Mouse (Mus musculus) liver, embryonic 14.5 days (tissue): ENCODE measurements around the gene Nav2. TPM values are rescaled to one million over a fixed set of nuclear protein-coding genes. Genes with fewer than 3 reads are reported as not detected.

Source experiments
- ATAC-seq: fragments of 200-750 bp; cut with Nextera tagmentation; 2 replicates; pipeline ENCODE4 v1.8.0; 2017; ENCODE audit warnings: moderate number of reproducible peaks, mild to moderate bottlenecking, moderate library complexity; ENCODE audit not compliant: insufficient read depth
- DNase-seq, 3 experiments: peaks; one replicate each; pipeline ENCODE4 v3.0.0-alpha.2; 2012 to 2013; ENCODE audit warnings: low read depth in 3 of 3, low spot score in 3 of 3
- H3K27ac ChIP-seq: fragments of 300-500 bp; sonication (generic); 2 replicates; pipeline ENCODE4 v1.5.1; 2014; ENCODE audit warnings: moderate library complexity, mild to moderate bottlenecking, control low read depth, inconsistent platforms
- H3K27me3 ChIP-seq: fragments of 300-500 bp; sonication (generic); 2 replicates; pipeline ENCODE4 v1.6.1; 2014; ENCODE audit warnings: mild to moderate bottlenecking, low read length, moderate library complexity; ENCODE audit not compliant: control insufficient read depth, insufficient read depth
- H3K36me3 ChIP-seq: fragments of 300-500 bp; sonication (generic); replicated peaks from 2 replicates; pipeline ENCODE4 v1.6.1; 2014; ENCODE audit warnings: low read depth; ENCODE audit not compliant: control insufficient read depth, insufficient read depth
- H3K4me1 ChIP-seq, 2 experiments: fragments of 200-500 bp in 1 of 2; fragments of 300-500 bp in 1 of 2; sonication (generic) in 1 of 2; replicated peaks; 2 replicates each; pipeline ENCODE4 v1.6.1; 2012 to 2014; ENCODE audit warnings: antibody characterized with exemption in 1 of 2, inconsistent platforms in 1 of 2, low read length in 1 of 2; ENCODE audit not compliant: control insufficient read depth in 2 of 2, insufficient read depth in 2 of 2
- H3K4me2 ChIP-seq: fragments of 300-500 bp; sonication (generic); 2 replicates; pipeline ENCODE4 v1.6.1; 2014; ENCODE audit warnings: low read depth, mild to moderate bottlenecking, control low read depth, moderate library complexity
- H3K4me3 ChIP-seq, 2 experiments: fragments of 200-500 bp in 1 of 2; fragments of 300-500 bp in 1 of 2; sonication (generic) in 1 of 2; 2 replicates each; pipeline ENCODE4 v1.5.1; 2012 to 2014; ENCODE audit warnings: low read depth in 2 of 2, low read length in 2 of 2, mild to moderate bottlenecking in 2 of 2, control low read depth in 1 of 2, inconsistent platforms in 1 of 2, moderate library complexity in 1 of 2; ENCODE audit not compliant: insufficient read depth in 1 of 2
- H3K9ac ChIP-seq: fragments of 300-500 bp; sonication (generic); replicated peaks from 2 replicates; pipeline ENCODE4 v1.6.1; 2014; ENCODE audit warnings: mild to moderate bottlenecking, control low read depth, moderate library complexity
- H3K9me3 ChIP-seq: fragments of 300-500 bp; sonication (generic); 2 replicates; pipeline ENCODE4 v1.6.1; 2016; ENCODE audit warnings: low read length, mixed read lengths; ENCODE audit not compliant: control insufficient read depth
- CTCF ChIP-seq: IDR thresholded peaks from 2 replicates; pipeline ENCODE4 v1.5.1; 2016; ENCODE audit warnings: antibody characterized with exemption, low read depth, control low read depth
- EP300 ChIP-seq: IDR thresholded peaks from 2 replicates; pipeline ENCODE4 v1.6.1; 2016; ENCODE audit warnings: antibody characterized with exemption, low read depth
- WGBS: fragments of 180-500 bp; shearing (Covaris S2); extraction: QIAGEN DNeasy Blood & Tissue Kit; methylation state at CpG from one replicate; pipeline ENCODE4 v1.1.7; 2014; ENCODE audit not compliant: insufficient replicate concordance; 5-methylcytosine and 5-hydroxymethylcytosine counted together
- polyA plus RNA-seq, 2 experiments: library from polyadenylated mRNA; depleted of rRNA in 1 of 2; stranded (reverse) in 1 of 2; unstranded in 1 of 2; fragments of >200 nt; fragmentation: Nextera tagmentation in 1 of 2; extraction: Ambion mirVana in 1 of 2; gene quantifications; 2 replicates each; pipeline versions ENCODE4 v1.2.1 to v1.2.3; 2012 to 2014

The Nav2 gene
- polyA plus RNA-seq, 2 experiments, result 1.5 to 1.6 TPM

GRCm38 (mm10) chr7:49241229-49241751, 332.8 kb downstream of the Nav2 start:
- no peak for TF ChIP-seq EP300
- TF ChIP-seq CTCF, result no peak
- H3K9ac ChIP-seq, result no peak overlapping the region
- H3K27me3 ChIP-seq, result peaks cover 7% of the 10 kb centered on the region
- no peak for ATAC-seq
- no peaks in the 10 kb centered on the region; a peak in 1 of 4 replicates for H3K4me1 ChIP-seq
- H3K4me3 ChIP-seq, result no peak overlapping the region
- no peaks in the 10 kb centered on the region for H3K36me3 ChIP-seq
- H3K4me2 ChIP-seq, result no peak overlapping the region
- no peaks in the 10 kb centered on the region for H3K9me3 ChIP-seq
- no peak overlapping the region for H3K27ac ChIP-seq
- DNase-seq, result no peak
- 37% methylated on average over 3 of the region's 3 CpGs for WGBS

- TF ChIP-seq CTCF, result no peak
- TF ChIP-seq EP300, result no peak
- H3K27me3 ChIP-seq, result peaks cover 17% of the 10 kb centered on the region
- WGBS, result 57% methylated on average over 5 of the region's 5 CpGs
These were observed 333.7 kb downstream of the Nav2 start for GRCm38 (mm10) chr7:49242261-49242660.

GRCm38 (mm10) chr7:49243079-49243478, 334.6 kb downstream of the Nav2 start:
- Histone ChIP-seq H3K9me3 (no peaks in the 10 kb centered on the region), H3K4me1 (no peaks in the 10 kb centered on the region; a peak in 1 of 4 replicates), H3K36me3 (no peaks in the 10 kb centered on the region), H3K9ac (no peak overlapping the region), H3K4me3 (no peak overlapping the region), H3K27me3 (peaks cover 25% of the 10 kb centered on the region), H3K4me2 (no peak overlapping the region), H3K27ac (no peak overlapping the region)
- ATAC-seq (no peak), DNase-seq (no peak)
- 61% methylated on average over 4 of the region's 4 CpGs for WGBS
- no peak for TF ChIP-seq EP300
- no peak for TF ChIP-seq CTCF

More at GRCm38 (mm10) chr7:49242261-49242660, 333.7 kb downstream of the Nav2 start:
- Histone ChIP-seq H3K4me3 (no peak overlapping the region), H3K27ac (no peak overlapping the region), H3K9me3 (no peaks in the 10 kb centered on the region), H3K36me3 (no peaks in the 10 kb centered on the region), H3K9ac (no peak overlapping the region), H3K4me1 (no peaks in the 10 kb centered on the region; a peak in 1 of 4 replicates), H3K4me2 (no peak overlapping the region)
- DNase-seq (no peak), ATAC-seq (no peak)

DNA sequence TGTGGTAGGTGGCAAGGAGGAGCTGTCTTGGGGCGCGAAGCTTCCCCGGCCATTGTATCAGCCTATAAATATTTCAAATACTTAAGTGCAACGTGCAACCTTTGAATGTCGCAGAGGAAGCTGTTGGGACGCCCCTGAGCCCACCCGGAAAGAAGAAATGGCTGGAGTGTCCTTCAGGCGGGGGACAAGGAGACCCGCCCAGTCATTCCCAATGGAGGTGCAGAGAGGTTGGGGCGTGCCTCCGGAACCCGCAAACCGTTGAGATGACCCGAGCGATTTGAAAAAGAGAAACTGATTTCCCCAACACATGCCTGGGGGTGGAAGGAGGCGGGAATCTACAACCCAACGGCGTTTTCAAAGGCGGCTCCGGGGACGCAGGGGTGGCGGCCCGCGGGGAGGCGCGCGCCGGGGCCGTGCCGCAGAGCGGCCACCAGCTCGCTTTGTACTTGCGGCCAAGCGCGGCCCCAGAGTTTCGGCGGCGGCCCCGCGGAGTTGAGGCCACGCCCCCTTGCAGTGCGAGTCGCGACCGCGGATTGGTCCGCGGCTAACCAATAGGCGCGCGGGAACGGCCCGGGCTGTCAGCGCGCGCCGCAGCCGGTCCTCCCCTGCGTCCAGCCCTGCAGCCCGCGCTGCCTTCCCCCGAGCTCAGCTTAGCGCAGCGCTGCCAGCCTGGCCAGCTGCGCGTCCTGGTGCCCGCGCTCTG, 337.2 kb downstream of the Nav2 start:
- ATAC-seq (peak; percentile 94), DNase-seq (peak; percentile 63 to 68 (median 68))
- H3K27ac ChIP-seq, result no peak overlapping the region
- H3K4me1 ChIP-seq, result no peaks in the 10 kb centered on the region; a peak in 1 of 4 replicates
- peak overlapping the region; percentile 53 to 54 for H3K4me3 ChIP-seq
- under 1% methylated on average over 67 of the region's 68 CpGs for WGBS
- peak overlapping the region; percentile 36; the same call in 1 of the 2 replicates for H3K9ac ChIP-seq
- peaks cover 33% of the 10 kb centered on the region for H3K27me3 ChIP-seq
- H3K9me3 ChIP-seq, result no peaks in the 10 kb centered on the region
- peak overlapping the region; percentile 74 for H3K4me2 ChIP-seq
- H3K36me3 ChIP-seq, result no peaks in the 10 kb centered on the region
- no peak for TF ChIP-seq CTCF
- TF ChIP-seq EP300, result no peak

DNA sequence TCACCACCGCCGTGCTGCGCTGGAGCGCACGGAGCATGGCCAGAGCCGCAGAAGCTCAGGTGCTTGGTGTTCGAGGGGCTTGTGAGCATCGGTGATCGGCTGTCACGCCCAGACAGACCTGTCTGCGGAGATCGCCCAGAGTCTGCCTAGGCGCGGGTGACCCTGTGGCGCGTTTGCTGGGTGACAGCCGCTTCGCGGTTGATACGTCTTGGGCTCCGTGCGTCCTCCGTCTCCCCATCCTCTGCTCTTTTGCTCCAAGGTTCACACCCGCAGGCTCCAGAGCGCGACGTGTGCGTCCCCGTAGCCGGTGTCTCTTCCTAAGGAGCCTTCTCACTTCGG, 337.7 kb downstream of the Nav2 start:
- Histone ChIP-seq H3K4me3 (peak overlapping the region; percentile 42 to 54), H3K27ac (no peak overlapping the region), H3K4me1 (no peaks in the 10 kb centered on the region; a peak in 1 of 4 replicates), H3K36me3 (no peaks in the 10 kb centered on the region), H3K9me3 (no peaks in the 10 kb centered on the region), H3K9ac (peak overlapping the region; percentile 2; the same call in 1 of the 2 replicates), H3K27me3 (peaks cover 33% of the 10 kb centered on the region), H3K4me2 (peak overlapping the region; percentile 74)
- under 1% methylated on average over 31 of the region's 31 CpGs for WGBS
- TF ChIP-seq CTCF (no peak), EP300 (no peak)
- DNase-seq (no peak), ATAC-seq (peak; percentile 40)
